Mouse (Mus musculus) C2C12 (cell line): Measurements from ENCODE around the gene Sidt1.

Experiments used
- CEBPB ChIP-seq: IDR thresholded peaks from one replicate; pipeline ENCODE4 v1.6.1; 2011; ENCODE audit warnings: low read depth, mild to moderate bottlenecking, control low read depth, moderate library complexity
- CTCF ChIP-seq: IDR thresholded peaks from one replicate; pipeline ENCODE4 v1.5.1; 2011; ENCODE audit not compliant: control insufficient read depth, insufficient read depth, insufficient read length
- MAX ChIP-seq: IDR thresholded peaks from one replicate; pipeline ENCODE4 v1.6.1; 2011; ENCODE audit warnings: mild to moderate bottlenecking, control low read depth
- MYOG ChIP-seq: IDR thresholded peaks from one replicate; pipeline ENCODE4 v1.6.1; 2011; ENCODE audit not compliant: control insufficient read depth, insufficient read length; ENCODE audit errors: extremely low read depth
- USF1 ChIP-seq: IDR thresholded peaks from one replicate; pipeline ENCODE4 v1.6.1; 2011; ENCODE audit warnings: low read depth, mild to moderate bottlenecking, control low read depth, moderate library complexity

- no peak for TF ChIP-seq CTCF
- TF ChIP-seq CEBPB = no peak
- no peak for TF ChIP-seq MAX
- TF ChIP-seq USF1 = no peak
- TF ChIP-seq MYOG = no peak
Observed at GRCm38 (mm10) chr16:44299438-44300093, 33.4 kb downstream of the Sidt1 start.
